Mouse (Mus musculus) heart, postnatal 0 days (tissue): ENCODE data around the gene Itga1. TPM values are rescaled to one million over a fixed set of nuclear protein-coding genes. Genes with fewer than 3 reads are reported as not detected.

ENCODE experiments used
- ATAC-seq: fragments of 200-750 bp; cut with Nextera tagmentation; 2 replicates; pipeline ENCODE4 v1.8.0; 2017; ENCODE audit warnings: low read depth, moderate number of reproducible peaks, moderate library complexity; ENCODE audit not compliant: insufficient read depth
- DNase-seq: peaks from one replicate; pipeline ENCODE4 v3.0.0-alpha.2; 2016; ENCODE audit warnings: low spot score
- H3K27ac ChIP-seq: fragments of 300-500 bp; sonication (generic); 2 replicates; pipeline ENCODE4 v1.5.1; 2014; ENCODE audit warnings: low read depth, mild to moderate bottlenecking
- H3K27me3 ChIP-seq: fragments of 300-500 bp; sonication (generic); 2 replicates; pipeline ENCODE4 v1.6.1; 2014; ENCODE audit warnings: low read length, mixed read lengths; ENCODE audit not compliant: control insufficient read depth, insufficient read depth
- H3K36me3 ChIP-seq: fragments of 300-500 bp; sonication (generic); replicated peaks from 2 replicates; pipeline ENCODE4 v1.6.1; 2014; ENCODE audit warnings: low read length, mixed read lengths; ENCODE audit not compliant: control insufficient read depth, insufficient read depth
- H3K4me1 ChIP-seq: fragments of 300-500 bp; sonication (generic); 2 replicates; pipeline ENCODE4 v1.6.1; 2014; ENCODE audit warnings: antibody characterized with exemption; ENCODE audit not compliant: control insufficient read depth, insufficient read depth
- H3K4me2 ChIP-seq: fragments of 300-500 bp; sonication (generic); 2 replicates; pipeline ENCODE4 v1.6.1; 2014; ENCODE audit warnings: low read depth, mild to moderate bottlenecking, low read length, moderate library complexity
- H3K4me3 ChIP-seq: fragments of 300-500 bp; sonication (generic); 2 replicates; pipeline ENCODE4 v1.5.1; 2014; ENCODE audit warnings: low read depth, low read length
- H3K9ac ChIP-seq: fragments of 300-500 bp; sonication (generic); replicated peaks from 2 replicates; pipeline ENCODE4 v1.6.1; 2014; ENCODE audit warnings: low read depth, low read length, mixed read lengths
- H3K9me3 ChIP-seq: fragments of 300-500 bp; sonication (generic); replicated peaks from 2 replicates; pipeline ENCODE4 v1.6.1; 2016; ENCODE audit warnings: low read length; ENCODE audit not compliant: control insufficient read depth
- CTCF ChIP-seq: IDR thresholded peaks from 2 replicates; pipeline ENCODE4 v1.5.1; 2016; ENCODE audit warnings: antibody characterized with exemption, control low read depth, low read depth
- EP300 ChIP-seq: IDR thresholded peaks from 2 replicates; pipeline ENCODE4 v1.6.1; 2016; ENCODE audit warnings: antibody characterized with exemption, low read depth
- WGBS: fragments of 180-500 bp; shearing (Covaris S2); extraction: QIAGEN DNeasy Blood & Tissue Kit; methylation state at CpG from one replicate; pipeline ENCODE4 v1.1.7; 2014; 5-methylcytosine and 5-hydroxymethylcytosine counted together
- polyA plus RNA-seq: library from polyadenylated mRNA; unstranded; fragments of >200 nt; fragmentation: Nextera tagmentation; extraction: Ambion mirVana; gene quantifications from 2 replicates; pipeline ENCODE4 v1.2.1, GENCODE M21; 2015
- total RNA-seq: library from RNA; depleted of rRNA; stranded (reverse); fragments of >200 nt; gene quantifications from 2 replicates; pipeline ENCODE4 v1.2.3, GENCODE M21; 2014; ENCODE audit warnings: low replicate concordance

Gene Itga1
- total and polyA plus RNA-seq, 2 experiments from 2014 or later: 16.7 to 41.5 TPM

DNA sequence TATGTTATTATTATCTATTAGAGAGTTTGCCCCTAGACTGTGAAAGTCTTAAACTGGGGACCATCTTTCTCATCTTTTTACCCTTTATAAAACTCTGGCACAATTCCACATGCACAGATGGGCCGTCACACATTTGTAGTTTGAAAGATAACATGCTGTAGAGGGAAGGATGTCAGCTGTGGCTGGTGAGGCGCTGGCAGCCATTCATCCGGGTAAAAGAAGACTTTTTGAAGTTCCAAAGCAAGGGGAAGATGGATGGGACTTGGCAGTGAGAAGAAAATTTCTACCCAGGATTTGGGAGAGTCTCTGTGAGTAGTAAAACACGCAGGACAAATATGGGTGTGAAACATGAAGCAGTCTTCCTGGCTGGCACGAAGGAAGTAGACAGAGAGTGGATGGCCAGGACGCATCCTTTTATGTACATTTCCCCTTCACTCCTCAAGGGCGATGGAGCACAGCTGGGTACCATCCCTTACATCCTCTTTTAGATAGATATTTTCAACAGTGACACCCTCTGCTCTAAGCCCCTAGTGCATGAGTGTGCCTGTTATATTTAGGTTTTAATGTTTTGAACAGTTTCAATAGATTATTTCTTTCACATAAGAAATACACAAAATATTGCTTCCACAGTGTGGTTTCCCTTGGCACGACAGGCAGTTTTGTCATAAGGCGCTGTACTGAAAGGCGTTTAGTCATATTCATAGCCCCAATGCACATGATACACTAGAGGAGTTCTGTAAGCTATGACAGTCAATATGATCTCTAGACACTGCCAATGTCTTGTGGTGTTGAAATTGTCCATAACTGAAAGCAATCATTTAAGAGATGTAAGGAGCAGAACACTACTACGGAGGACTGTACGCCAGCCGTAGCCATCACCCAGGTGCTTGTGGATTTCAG is 50.9 kb downstream of the Itga1 start:
- no peak overlapping the region for H3K4me2 ChIP-seq
- 67% methylated on average over 13 of the region's 13 CpGs for WGBS
- no peak overlapping the region for H3K27ac ChIP-seq
- H3K9ac ChIP-seq: no peak overlapping the region
- H3K4me1 ChIP-seq: peaks cover 7% of the 10 kb centered on the region
- TF ChIP-seq CTCF (no peak), EP300 (no peak)
- DNase-seq (no peak), ATAC-seq (no peak)
- 0 out of 2 replicates have a peak, but pooled peaks cover 3% of the 10 kb centered on the region for H3K36me3 ChIP-seq
- H3K4me3 ChIP-seq: no peak overlapping the region
- H3K27me3 ChIP-seq: no peaks in the 10 kb centered on the region
- no peaks in the 10 kb centered on the region for H3K9me3 ChIP-seq

DNA sequence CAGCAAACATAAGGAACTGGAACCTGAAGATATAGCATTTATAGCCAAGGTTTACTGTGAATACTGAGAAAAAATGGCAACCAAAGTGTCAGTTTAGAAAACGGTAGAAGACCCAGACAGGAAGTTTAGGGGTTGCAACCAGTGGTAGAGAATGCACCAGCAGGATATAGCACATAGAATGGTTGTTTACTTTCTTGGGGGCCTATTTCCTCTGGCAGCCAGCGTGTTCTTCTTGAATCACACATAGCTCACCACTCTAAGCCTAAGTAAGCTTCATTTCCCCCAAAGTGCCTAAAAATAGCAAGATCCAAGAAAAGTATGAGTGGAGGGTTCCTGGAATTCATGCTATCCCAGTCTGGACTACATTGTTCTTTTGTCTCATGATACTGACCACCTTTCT is 59.1 kb downstream of the Itga1 start:
- Histone ChIP-seq H3K4me2 (no peak overlapping the region), H3K9me3 (no peaks in the 10 kb centered on the region), H3K27me3 (no peaks in the 10 kb centered on the region), H3K4me1 (peaks cover 10% of the 10 kb centered on the region; the same call in 1 of the 2 replicates), H3K36me3 (no peaks in the 10 kb centered on the region; the same call in 1 of the 2 replicates), H3K9ac (no peak overlapping the region), H3K4me3 (no peak overlapping the region), H3K27ac (no peak overlapping the region)
- no peak for TF ChIP-seq CTCF
- TF ChIP-seq EP300: no peak
- 42% methylated on average over 2 of the region's 2 CpGs for WGBS
- no peak for ATAC-seq
- no peak for DNase-seq

DNA sequence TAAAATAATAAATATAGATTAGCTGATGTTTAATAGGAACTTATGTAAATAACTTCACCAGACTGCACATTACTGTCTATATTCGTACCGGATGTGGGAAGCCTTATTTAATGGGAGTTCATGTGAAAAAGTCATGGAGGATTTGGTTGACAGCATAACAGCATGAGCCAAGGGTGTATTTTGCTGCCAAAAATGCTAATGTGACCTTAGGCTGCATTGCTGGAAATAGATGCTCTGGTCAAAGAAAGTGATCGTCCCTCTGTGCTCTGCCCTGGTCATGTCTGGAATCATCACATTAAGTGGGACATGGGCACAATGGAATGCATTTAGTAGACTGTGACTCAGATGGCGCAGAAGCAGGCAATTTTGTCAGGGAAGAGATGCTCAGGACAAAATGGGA is 64.5 kb downstream of the Itga1 start:
- Histone ChIP-seq H3K36me3 (no peaks in the 10 kb centered on the region; the same call in none of the 2 replicates), H3K4me2 (no peak overlapping the region), H3K27ac (no peak overlapping the region), H3K27me3 (no peaks in the 10 kb centered on the region), H3K9me3 (no peaks in the 10 kb centered on the region), H3K9ac (no peak overlapping the region), H3K4me3 (no peak overlapping the region), H3K4me1 (peaks cover 8% of the 10 kb centered on the region; the same call in 1 of the 2 replicates)
- TF ChIP-seq EP300 (no peak), CTCF (no peak)
- DNase-seq (no peak), ATAC-seq (no peak)
- 72% methylated on average over 4 of the region's 4 CpGs for WGBS

- Histone ChIP-seq H3K27ac (no peak overlapping the region), H3K9me3 (no peaks in the 10 kb centered on the region), H3K27me3 (no peaks in the 10 kb centered on the region), H3K4me2 (no peak overlapping the region), H3K4me1 (peaks cover 13% of the 10 kb centered on the region; the same call in 1 of the 2 replicates), H3K4me3 (no peak overlapping the region), H3K36me3 (no peaks in the 10 kb centered on the region; the same call in 1 of the 2 replicates), H3K9ac (no peak overlapping the region)
- WGBS: 38% methylated on average over 8 of the region's 8 CpGs
- ATAC-seq: no peak
- no peak for DNase-seq
- TF ChIP-seq CTCF: no peak
- TF ChIP-seq EP300: no peak
Observed at GRCm38 (mm10) chr13:115035387-115035786, 66.4 kb downstream of the Itga1 start.

GRCm38 (mm10) chr13:115033135-115033534 is 68.6 kb downstream of the Itga1 start:
- peaks cover 19% of the 10 kb centered on the region for H3K4me1 ChIP-seq

More at GRCm38 (mm10) chr13:115033135-115033534, 68.6 kb downstream of the Itga1 start:
- no peak overlapping the region for H3K9ac ChIP-seq
- H3K9me3 ChIP-seq: no peaks in the 10 kb centered on the region
- no peak for DNase-seq
- no peak for ATAC-seq
- no peaks in the 10 kb centered on the region for H3K27me3 ChIP-seq
- H3K4me2 ChIP-seq: no peak overlapping the region
- H3K36me3 ChIP-seq: peaks cover 3% of the 10 kb centered on the region
- H3K27ac ChIP-seq: no peak overlapping the region
- H3K4me3 ChIP-seq: no peak overlapping the region
- TF ChIP-seq EP300: no peak
- no peak for TF ChIP-seq CTCF
- 90% methylated on average over 2 of the region's 2 CpGs for WGBS
